Mouse (Mus musculus) MEL (cell line): ENCODE measurements around the gene Prrt3. TPM values are rescaled to one million over a fixed set of nuclear protein-coding genes. Genes with fewer than 3 reads are reported as not detected.

Experiments used
- DNase-seq: peaks from one replicate; pipeline ENCODE4 v3.0.0; 2011; ENCODE audit warnings: low read depth, low spot score
- H3K27ac ChIP-seq: 2 replicates; pipeline ENCODE4 v1.5.1; 2012; ENCODE audit warnings: low read depth, mild to moderate bottlenecking, control low read depth, low read length, moderate library complexity; ENCODE audit not compliant: control insufficient read depth
- H3K27me3 ChIP-seq, 2 experiments: fragments of 150-350 bp in 1 of 2; sonication (generic) in 1 of 2; 2 replicates each; pipeline ENCODE4 v1.6.1; 2012; ENCODE audit warnings: low read length in 2 of 2, mild to moderate bottlenecking in 2 of 2, improper control_type of control experiment in 1 of 2, moderate library complexity in 1 of 2; ENCODE audit not compliant: insufficient read depth in 2 of 2, control insufficient read depth in 1 of 2
- H3K36me3 ChIP-seq, 2 experiments: 2 replicates each; pipeline ENCODE4 v1.6.1; 2012 to 2014; ENCODE audit warnings: low read length in 2 of 2, improper control_type of control experiment in 1 of 2, inconsistent platforms in 1 of 2, mild to moderate bottlenecking in 1 of 2; ENCODE audit not compliant: insufficient read depth in 2 of 2, control insufficient read depth in 1 of 2
- H3K4me1 ChIP-seq, 2 experiments: fragments of 150-350 bp in 1 of 2; sonication (generic) in 1 of 2; 2 replicates each; pipeline ENCODE4 v1.6.1; 2012; ENCODE audit warnings: low read length in 2 of 2, improper control_type of control experiment in 1 of 2, mild to moderate bottlenecking in 1 of 2; ENCODE audit not compliant: insufficient read depth in 2 of 2, control insufficient read depth in 1 of 2
- H3K4me3 ChIP-seq, 2 experiments: fragments of 150-350 bp in 1 of 2; sonication (generic) in 1 of 2; 2 replicates each; pipeline ENCODE4 v1.5.1; 2012; ENCODE audit warnings: low read depth in 2 of 2, low read length in 2 of 2, mild to moderate bottlenecking in 2 of 2, moderate library complexity in 2 of 2, control low read depth in 1 of 2, improper control_type of control experiment in 1 of 2; ENCODE audit not compliant: control insufficient read depth in 1 of 2, insufficient read depth in 1 of 2
- H3K79me2 ChIP-seq: 2 replicates; pipeline ENCODE4 v1.6.1; 2012; ENCODE audit warnings: mild to moderate bottlenecking, low read length, moderate library complexity; ENCODE audit not compliant: control insufficient read depth, poor library complexity, insufficient read depth
- H3K9ac ChIP-seq: 2 replicates; pipeline ENCODE4 v1.6.1; 2012; ENCODE audit warnings: low read depth, mild to moderate bottlenecking, control low read depth, low read length, moderate library complexity; ENCODE audit not compliant: control insufficient read depth, poor library complexity, severe bottlenecking
- H3K9me3 ChIP-seq: fragments of 150-350 bp; sonication (generic); replicated peaks from 2 replicates; pipeline ENCODE4 v1.6.1; 2012; ENCODE audit warnings: mild to moderate bottlenecking, low read length, improper control_type of control experiment, moderate library complexity; ENCODE audit not compliant: insufficient read depth
- CHD2 ChIP-seq: IDR thresholded peaks from 2 replicates; pipeline ENCODE4 v1.6.1; 2011; ENCODE audit warnings: low read length, improper control_type of control experiment
- CTCF ChIP-seq, 3 experiments: IDR thresholded peaks in 2 of 3; conservative IDR thresholded peaks in 1 of 3; 2 replicates each; pipeline ENCODE4 v1.5.1; 2011 to 2012; ENCODE audit warnings: low read length in 3 of 3, low read depth in 2 of 3, mild to moderate bottlenecking in 2 of 3, improper control_type of control experiment in 1 of 3, inconsistent platforms in 1 of 3, mixed read lengths in 1 of 3, moderate library complexity in 1 of 3; ENCODE audit not compliant: control insufficient read depth in 1 of 3, insufficient read depth in 1 of 3, poor library complexity in 1 of 3, severe bottlenecking in 1 of 3
- EP300 ChIP-seq, 2 experiments: IDR thresholded peaks; 2 replicates each; pipeline ENCODE4 v1.6.1; 2011; ENCODE audit warnings: improper control_type of control experiment in 2 of 2, low read length in 2 of 2, low read depth in 1 of 2, mild to moderate bottlenecking in 1 of 2
- GABPA ChIP-seq: IDR thresholded peaks from 2 replicates; pipeline ENCODE4 v1.6.1; 2012; ENCODE audit warnings: low read depth, mild to moderate bottlenecking, inconsistent platforms, low read length, improper control_type of control experiment, moderate library complexity
- GATA1 ChIP-seq: IDR thresholded peaks from 2 replicates; pipeline ENCODE4 v1.6.1; 2011; ENCODE audit warnings: low read depth, low read length, improper control_type of control experiment
- HCFC1 ChIP-seq: IDR thresholded peaks from 2 replicates; pipeline ENCODE4 v1.6.1; 2012; ENCODE audit warnings: low read depth, mild to moderate bottlenecking, inconsistent platforms, low read length, improper control_type of control experiment, moderate library complexity
- KAT2A ChIP-seq: conservative IDR thresholded peaks from 2 replicates; pipeline ENCODE4 v1.6.1; 2012; ENCODE audit warnings: low read depth, low read length, improper control_type of control experiment, inconsistent platforms
- MAZ ChIP-seq: IDR thresholded peaks from 2 replicates; pipeline ENCODE4 v1.6.1; 2012; ENCODE audit warnings: low read depth, mild to moderate bottlenecking, inconsistent platforms, low read length, improper control_type of control experiment
- MEF2A ChIP-seq: IDR thresholded peaks from 2 replicates; pipeline ENCODE4 v1.6.1; 2014; ENCODE audit warnings: low read depth, mild to moderate bottlenecking, inconsistent platforms, low read length, improper control_type of control experiment; ENCODE audit not compliant: poor library complexity, insufficient replicate concordance, severe bottlenecking; ENCODE audit errors: extremely low read depth
- MYC ChIP-seq: IDR thresholded peaks from 2 replicates; pipeline ENCODE4 v1.6.1; 2011; ENCODE audit warnings: low read depth, mild to moderate bottlenecking, low read length, improper control_type of control experiment, moderate library complexity
- NRF1 ChIP-seq: IDR thresholded peaks from 2 replicates; pipeline ENCODE4 v1.6.1; 2014; ENCODE audit warnings: low read depth, mild to moderate bottlenecking, inconsistent platforms, low read length, improper control_type of control experiment, moderate library complexity; ENCODE audit not compliant: poor library complexity, insufficient read depth, severe bottlenecking
- POLR2A ChIP-seq, 2 experiments: IDR thresholded peaks; 2 replicates each; pipeline ENCODE4 v1.6.1; 2011 to 2012; ENCODE audit warnings: low read length in 2 of 2, mild to moderate bottlenecking in 2 of 2, control low read depth in 1 of 2, improper control_type of control experiment in 1 of 2, low read depth in 1 of 2, moderate library complexity in 1 of 2; ENCODE audit not compliant: control insufficient read depth in 1 of 2, insufficient read depth in 1 of 2, poor library complexity in 1 of 2
- POLR2AphosphoS5 ChIP-seq: IDR thresholded peaks from 2 replicates; pipeline ENCODE4 v1.6.1; 2012; ENCODE audit warnings: low read depth, borderline replicate concordance, mild to moderate bottlenecking, inconsistent platforms, low read length, moderate library complexity, mixed read lengths
- SIN3A ChIP-seq: IDR thresholded peaks from 2 replicates; pipeline ENCODE4 v1.6.1; 2012; ENCODE audit warnings: low read length, improper control_type of control experiment, inconsistent platforms
- SMC3 ChIP-seq: IDR thresholded peaks from 2 replicates; pipeline ENCODE4 v1.6.1; 2011; ENCODE audit warnings: low read depth, low read length, improper control_type of control experiment
- TBP ChIP-seq: IDR thresholded peaks from 2 replicates; pipeline ENCODE4 v1.8.0; 2011; ENCODE audit warnings: low read depth, low read length, improper control_type of control experiment
- TCF12 ChIP-seq: IDR thresholded peaks from 2 replicates; pipeline ENCODE4 v1.6.1; 2014; ENCODE audit warnings: low read depth, mild to moderate bottlenecking, inconsistent platforms, low read length, improper control_type of control experiment, moderate library complexity
- ZC3H11A ChIP-seq: IDR thresholded peaks from 2 replicates; pipeline ENCODE4 v1.6.1; 2012; ENCODE audit warnings: low read depth, mild to moderate bottlenecking, inconsistent platforms, low read length, improper control_type of control experiment
- ZKSCAN1 ChIP-seq: IDR thresholded peaks from 2 replicates; pipeline ENCODE4 v1.6.1; 2012; ENCODE audit warnings: low read depth, mild to moderate bottlenecking, inconsistent platforms, low read length, improper control_type of control experiment, moderate library complexity
- ZMIZ1 ChIP-seq: IDR thresholded peaks from 2 replicates; pipeline ENCODE4 v1.6.1; 2012; ENCODE audit warnings: low read depth, mild to moderate bottlenecking, inconsistent platforms, low read length, improper control_type of control experiment, moderate library complexity
- ZNF384 ChIP-seq: IDR thresholded peaks from 2 replicates; pipeline ENCODE4 v1.6.1; 2012; ENCODE audit warnings: low read depth, mild to moderate bottlenecking, inconsistent platforms, low read length, improper control_type of control experiment
- polyA plus RNA-seq, 2 experiments: library from polyadenylated mRNA; stranded (reverse) in 1 of 2; unstranded in 1 of 2; fragments of >175 nt in 1 of 2; fragments of >200 nt in 1 of 2; gene quantifications; 2 replicates each; pipeline versions ENCODE4 v1.2.1 to v1.2.4; 2012; ENCODE audit warnings: low replicate concordance in 2 of 2, low read depth in 1 of 2; ENCODE audit not compliant: insufficient read length in 2 of 2, insufficient read depth in 1 of 2, missing spikeins in 1 of 2
- total RNA-seq: library from RNA; depleted of rRNA; stranded (reverse); fragments of 300-350 nt; gene quantifications from 2 replicates; pipeline ENCODE4 v1.2.3, GENCODE M21; 2012

Prrt3 gene
- total and polyA plus RNA-seq, 3 experiments: 0.08 to 0.10 TPM; not detected in 1

DNA sequence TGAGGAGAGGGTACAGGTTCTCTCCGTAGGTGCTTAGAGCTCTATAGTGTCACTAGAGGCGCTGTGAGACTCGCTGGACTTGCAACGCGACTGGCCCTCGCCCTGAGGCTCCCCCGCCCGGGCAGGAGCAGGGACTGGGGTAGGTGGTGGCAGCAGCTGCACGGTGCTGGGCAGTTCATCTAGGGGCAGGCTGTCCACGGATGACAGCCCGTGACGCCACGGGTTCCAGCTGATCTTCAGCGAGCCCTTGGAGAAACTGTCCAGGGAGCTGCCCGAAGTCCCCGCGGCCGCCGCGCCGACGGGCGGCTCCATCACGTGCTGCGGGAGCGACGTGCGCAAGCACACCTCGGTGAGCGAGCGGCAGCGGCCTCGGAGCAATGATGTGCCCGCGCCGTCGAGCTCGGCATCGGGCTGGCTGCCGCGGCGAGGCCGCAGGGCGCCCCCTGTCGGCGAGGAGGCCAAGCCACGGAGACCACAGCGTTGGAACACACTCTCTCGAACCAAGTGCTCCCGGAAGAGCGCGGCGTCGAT, 7.4 kb downstream of the Prrt3 start:
- Histone ChIP-seq H3K79me2 (no peaks in the 10 kb centered on the region), H3K36me3 (no peaks in the 10 kb centered on the region), H3K27ac (no peak overlapping the region)

DNA sequence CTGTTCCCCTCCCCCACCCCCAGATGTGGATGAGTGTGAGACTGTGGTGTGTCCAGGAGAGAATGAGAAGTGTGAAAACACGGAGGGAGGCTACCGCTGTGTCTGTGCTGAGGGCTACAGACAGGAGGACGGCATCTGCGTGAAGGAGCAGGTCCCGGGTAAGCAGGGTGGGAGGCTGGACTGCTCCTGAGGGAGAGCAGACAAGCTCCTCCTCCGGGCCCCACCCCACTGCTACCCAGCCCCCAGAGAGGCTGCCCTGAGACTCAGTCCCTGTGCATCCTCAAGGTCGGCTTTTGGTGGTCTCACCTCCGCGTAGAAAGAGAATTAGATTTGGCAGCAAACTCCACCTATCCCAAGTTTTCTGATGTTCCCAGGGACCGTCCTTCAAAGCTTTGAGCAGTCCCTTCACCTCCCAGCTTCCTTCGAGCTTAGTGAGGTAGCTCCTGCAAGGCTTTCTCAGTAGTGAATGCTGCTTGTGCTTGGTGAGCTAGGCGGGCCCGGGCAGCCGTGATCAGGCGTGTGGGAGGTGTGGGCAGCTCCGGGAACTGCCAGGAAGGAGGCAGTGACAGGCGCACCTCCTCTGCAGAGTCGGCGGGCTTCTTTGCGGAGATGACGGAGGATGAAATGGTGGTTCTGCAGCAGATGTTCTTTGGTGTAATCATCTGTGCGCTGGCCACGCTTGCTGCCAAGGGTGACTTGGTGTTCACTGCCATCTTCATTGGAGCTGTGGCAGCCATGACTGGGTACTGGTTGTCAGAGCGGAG, 9.4 kb downstream of the Prrt3 start:
- H3K4me1 ChIP-seq: peaks cover 0 to 5% of the 10 kb centered on the region in 2 experiments; a peak in 2 of 4 replicates
- TF ChIP-seq KAT2A (no peak), ZKSCAN1 (no peak), TCF12 (no peak), CTCF (IDR thresholded peaks at IDR 0.05 in 2 of 3, conservative IDR thresholded peaks at IDR 0.05 in 1 of 3; ENCODE audit: control insufficient read depth in 1 of 3, insufficient read depth in 1 of 3, low read depth in 2 of 3, low read length in 3 of 3, poor library complexity in 1 of 3, severe bottlenecking in 1 of 3) (no peak), EP300 (IDR thresholded peaks at IDR 0.05; ENCODE audit: low read depth in 1 of 2, low read length in 2 of 2) (no peak), MYC (no peak), POLR2AphosphoS5 (no peak), ZC3H11A (no peak), POLR2A (IDR thresholded peaks at IDR 0.05; ENCODE audit: control insufficient read depth in 1 of 2, insufficient read depth in 1 of 2, low read depth in 1 of 2, low read length in 2 of 2, poor library complexity in 1 of 2) (no peak), HCFC1 (no peak), MEF2A (no peak), TBP (no peak), NRF1 (no peak), MAZ (no peak), GABPA (no peak), CHD2 (no peak), ZNF384 (no peak), SIN3A (no peak), GATA1 (no peak), SMC3 (no peak)
- no peak overlapping the region for H3K9ac ChIP-seq

More for the DNA sequence above, 7.4 kb downstream of the Prrt3 start:
- no peak for TF ChIP-seq ZMIZ1
- peak in 2 of 3 experiments; percentile 2 to 46; a peak in 3 of 6 replicates for TF ChIP-seq CTCF (IDR thresholded peaks at IDR 0.05 in 2 of 3, conservative IDR thresholded peaks at IDR 0.05 in 1 of 3; ENCODE audit: control insufficient read depth in 1 of 3, insufficient read depth in 1 of 3, low read depth in 2 of 3, low read length in 3 of 3, poor library complexity in 1 of 3, severe bottlenecking in 1 of 3)
- no peak for DNase-seq
- Histone ChIP-seq H3K27me3 (no peaks in the 10 kb centered on the region), H3K4me1 (no peaks in the 10 kb centered on the region), H3K9ac (no peak overlapping the region), H3K9me3 (no peaks in the 10 kb centered on the region), H3K4me3 (no peak overlapping the region)

More for the DNA sequence above, 9.4 kb downstream of the Prrt3 start:
- H3K27ac ChIP-seq: no peak overlapping the region
- peaks cover 0 to 4% of the 10 kb centered on the region in 2 experiments; a peak in 2 of 4 replicates for H3K36me3 ChIP-seq
- H3K27me3 ChIP-seq: no peaks in the 10 kb centered on the region
- H3K9me3 ChIP-seq: no peaks in the 10 kb centered on the region
- no peak overlapping the region for H3K4me3 ChIP-seq
- no peak for DNase-seq
- H3K79me2 ChIP-seq: no peaks in the 10 kb centered on the region
